Mouse (Mus musculus): ENCODE measurements around the gene Vmn1r45. TPM values are rescaled to one million over a fixed set of nuclear protein-coding genes. Genes with fewer than 3 reads are reported as not detected.
"Not testable (repeated sequence)": the region's sequence is repeated elsewhere in the genome, so short reads cannot be mapped to it uniquely, and the experiment has no call there.

The Vmn1r45 gene
- total RNA-seq (2021), result not detected
- long read RNA-seq, experiment 1, result 0 reads
- long read RNA-seq, experiment 2, result 0 reads

DNA sequence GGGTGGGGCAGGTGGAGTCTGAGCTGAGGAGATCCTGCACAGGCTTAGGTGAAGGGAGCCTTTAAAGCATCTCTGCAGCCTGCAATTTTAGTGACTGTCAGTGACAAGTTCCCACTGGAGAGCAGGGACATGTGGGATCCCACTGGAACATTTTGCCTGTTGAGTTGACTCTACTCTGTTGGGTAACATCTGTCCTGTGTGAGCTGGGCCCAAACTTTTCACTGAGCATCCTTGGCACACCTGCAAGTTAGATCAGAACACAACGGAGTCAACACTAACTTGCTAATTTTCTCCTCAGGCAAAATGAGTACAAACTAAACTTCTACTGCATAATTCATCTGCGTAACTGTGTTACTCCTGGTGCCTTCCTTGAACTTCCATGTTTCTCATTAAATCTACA is at the start of gene Vmn1r45:
TSS of gene Vmn1r45 (minus strand) at position 101 of the 400 bp plus-strand sequence.
- DNase-seq (ENCODE audit: low spot score in 2 of 2), result not testable (repeated sequence)

DNA sequence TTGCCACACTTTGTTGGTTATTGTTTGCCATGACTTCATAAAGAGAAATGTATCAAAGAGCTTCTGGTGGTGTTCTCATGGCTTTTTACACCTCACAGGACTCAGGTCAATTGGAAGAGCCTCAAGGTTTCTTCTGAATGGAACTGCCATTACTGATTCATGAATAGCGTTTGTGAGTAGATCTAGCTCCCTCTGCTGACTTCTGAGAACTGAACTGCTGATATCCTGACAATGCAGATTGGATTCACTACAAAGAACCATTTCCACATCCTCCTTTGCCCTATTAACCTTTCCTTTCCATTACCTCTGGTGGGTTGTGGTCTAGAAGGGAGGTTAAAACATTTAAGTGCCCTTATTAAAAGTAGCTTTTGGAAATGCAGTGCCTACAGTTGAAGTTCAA is 45.6 kb upstream of the Vmn1r45 start:
- DNase-seq (ENCODE audit: low spot score in 2 of 2), result no peak

DNA sequence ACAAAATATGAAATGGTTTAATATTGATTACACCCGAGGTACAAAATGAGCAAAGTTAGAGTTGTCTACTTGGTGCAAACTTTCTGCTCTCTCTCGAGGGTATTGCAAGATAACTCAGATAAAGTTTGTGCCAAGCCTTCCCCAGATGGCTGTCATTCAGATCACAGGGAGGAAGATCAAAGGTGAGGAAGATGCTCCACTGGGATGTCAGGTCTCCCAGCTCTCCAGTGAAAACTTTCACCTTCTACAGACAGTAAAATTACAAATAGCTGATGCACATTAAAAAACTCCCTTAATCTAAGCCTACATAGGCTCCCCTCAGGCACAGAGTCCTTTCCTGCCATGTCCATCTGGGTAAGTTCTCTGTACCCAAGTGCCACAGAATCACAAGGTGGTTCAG is 28.6 kb upstream of the Vmn1r45 start, which contains the start of gene Vmn1r46:
TSS of gene Vmn1r46 (plus strand) at position 301 of the 400 bp plus-strand sequence.
- no peak for DNase-seq (ENCODE audit: low spot score in 2 of 2)

DNA sequence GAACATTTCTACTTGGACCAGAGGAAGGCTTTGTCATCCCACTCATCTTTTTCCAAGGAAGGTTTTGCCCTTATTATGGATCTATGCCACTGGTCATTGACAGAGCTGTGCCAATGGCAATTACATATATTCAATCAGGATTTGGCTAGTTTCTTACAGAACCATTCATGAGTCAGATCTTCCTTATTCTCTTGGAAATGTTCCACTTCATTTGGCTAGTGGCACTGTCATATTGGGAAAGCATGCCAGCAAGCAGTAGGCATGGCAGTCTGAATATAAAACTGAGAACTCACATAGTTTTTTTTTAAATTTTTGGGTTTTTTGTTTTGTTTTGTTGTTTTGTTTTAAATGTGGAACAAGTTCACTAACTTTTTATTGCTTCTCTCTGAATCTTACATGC is 25.9 kb upstream of the Vmn1r45 start:
- no peak for DNase-seq (ENCODE audit: low spot score in 2 of 2)

GRCm38 (mm10) chr6:89953556-89953955 is 13.2 kb upstream of the Vmn1r45 start:
- DNase-seq (ENCODE audit: low spot score in 2 of 2), result no peak

GRCm38 (mm10) chr6:89940926-89941325 is 528 bp upstream of the Vmn1r45 start:
- no peak for DNase-seq (ENCODE audit: low spot score in 2 of 2)

GRCm38 (mm10) chr6:89883812-89884211 is 56.6 kb downstream of the Vmn1r45 start:
- DNase-seq (ENCODE audit: low spot score in 2 of 2), result no peak

GRCm38 (mm10) chr6:89883360-89883759 is 57.0 kb downstream of the Vmn1r45 start, which contains the start of gene Vmn1r44:
TSS of gene Vmn1r44 (plus strand) at chr6:89883660.
- DNase-seq (ENCODE audit: low spot score in 2 of 2), result no peak

Other genes starting within 250 kb of the Vmn1r45 start
- gene Vmn1r40, start 233.1 kb downstream of the Vmn1r45 start, total RNA-seq (2021), result not detected
- not detected for gene Vmn1r41, start 199.8 kb downstream of the Vmn1r45 start, total RNA-seq (2021)
- not detected for gene Vmn1r42, start 64.2 kb downstream of the Vmn1r45 start, total RNA-seq (2021)
- not detected for gene Vmn1r43, start 64.2 kb downstream of the Vmn1r45 start, total RNA-seq (2021)
- not detected for gene Vmn1r44, start 56.9 kb downstream of the Vmn1r45 start, total RNA-seq (2021)
- not detected for gene Vmn1r46, start 28.7 kb upstream of the Vmn1r45 start, total RNA-seq (2021)
- not detected for gene Vmn1r47, start 75.5 kb upstream of the Vmn1r45 start, total RNA-seq (2021)
- gene Vmn1r48, start 96.2 kb upstream of the Vmn1r45 start, total RNA-seq (2021), result not detected
- not detected for gene Vmn1r49, start 137.9 kb upstream of the Vmn1r45 start, total RNA-seq (2021)
- not detected for gene Vmn1r50, start 160.8 kb upstream of the Vmn1r45 start, total RNA-seq (2021)
- gene Vmn1r51, start 182.0 kb upstream of the Vmn1r45 start, total RNA-seq (2021), result not detected
- gene Vmn1r52, start 234.2 kb upstream of the Vmn1r45 start, total RNA-seq (2021), result not detected